Comparison of ENCODE assay signal across 11 mouse cellular contexts in the genomic region with DNA sequence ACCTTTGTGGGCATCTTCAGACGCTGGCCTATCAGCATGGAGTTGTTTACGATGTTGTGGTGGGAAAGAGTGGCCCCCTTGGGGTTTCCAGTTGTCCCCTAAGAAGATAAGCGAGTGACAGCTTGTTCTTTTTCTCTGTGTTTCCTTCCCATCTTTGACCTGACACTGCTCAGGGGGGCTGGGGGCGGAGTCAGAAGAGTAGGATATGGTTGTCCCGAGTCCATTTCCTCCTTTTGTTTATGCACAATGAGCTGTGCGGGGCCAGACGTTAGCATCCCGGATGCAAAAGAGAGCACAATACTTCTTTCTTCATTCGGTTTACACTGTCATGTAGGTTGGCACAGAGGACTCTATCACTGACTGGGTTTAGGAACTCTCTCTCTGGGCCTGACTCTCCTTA. TPM values are rescaled to one million over a fixed set of nuclear protein-coding genes. Genes with fewer than 3 reads are reported as not detected.
A peak's percentile ranks its signal among the peaks of the same experiment; 100 is the strongest.
DNase-seq lines count a peak whose midpoint lies in the region; ATAC-seq and TF ChIP-seq lines count a peak whose summit lies in the region.
"Had no signal": no experiment of that assay in that cellular context is flagged by ENCODE, and none has a peak within 500 bp of the region (broad histone marks: within the 10 kb centered on the region; RNA-seq: fewer than 3 reads in every experiment).

No protein-coding gene starts in this region.

- WGBS in liver, postnatal 0 days (ENCODE audit: insufficient replicate concordance), result 23% methylated on average over 9 of the region's 9 CpGs

- no peaks in the 10 kb centered on the region for H3K27me3 ChIP-seq in liver, postnatal 0 days (ENCODE audit: insufficient read depth, low read length)
- H3K27me3 ChIP-seq: Patski had no signal

- intact Hi-C loops in gastrocnemius, postnatal 14 days (cut with DNase I; ENCODE audit: low total_unique reads), result no loop called here

- no peak overlapping the region for H3K9ac ChIP-seq in liver, postnatal 0 days (replicated peaks)

- TF ChIP-seq EP300 in liver, postnatal 0 days (IDR thresholded peaks at IDR 0.05; ENCODE audit: low read depth), result peak; percentile 34; the same call in 1 of the 2 replicates

- H3K27ac ChIP-seq in liver, postnatal 0 days (ENCODE audit: low read depth), result no peak overlapping the region
- H3K27ac ChIP-seq: macrophage had no signal

- H3K4me2 ChIP-seq in liver, postnatal 0 days (ENCODE audit: low read depth, low read length), result no peak overlapping the region

- no peaks in the 10 kb centered on the region for H3K4me1 ChIP-seq in liver, postnatal 0 days (ENCODE audit: insufficient read depth)

- H3K4me3 ChIP-seq in liver, postnatal 0 days (ENCODE audit: low read depth, low read length), result no peak overlapping the region

- H3K36me3 ChIP-seq in liver, postnatal 0 days (replicated peaks; ENCODE audit: insufficient read depth, low read length), result peaks cover 2% of the 10 kb centered on the region; the same call in 1 of the 2 replicates

- peak; percentile 54 for ATAC-seq in liver, postnatal 0 days
- ATAC-seq: Patski had no signal

- H3K9me3 ChIP-seq in liver, postnatal 0 days (ENCODE audit: low read length), result no peaks in the 10 kb centered on the region

- TF ChIP-seq CTCF in liver, postnatal 0 days (IDR thresholded peaks at IDR 0.05; ENCODE audit: low read depth), result no peak

- peak; percentile 45 for DNase-seq in adrenal gland, adult 8-10 months
- peak; percentile 28 for DNase-seq in adrenal gland, postnatal 25 days
- peak; percentile 68 for DNase-seq in kidney, adult 11 months
- DNase-seq in liver, postnatal 0 days, result peak; percentile 41
- DNase-seq in MN1 (ENCODE audit: low spot score), result no peak
- no peak for DNase-seq in urinary bladder, adult 18-20 months (ENCODE audit: low spot score in 2 of 2)
- no peak for DNase-seq in gastrocnemius, postnatal 14 days
- DNase-seq: cerebellum, postnatal 36 days; right cerebral cortex, adult 18-20 months had no signal

RNA-seq across cellular contexts. Expression of a gene that starts 5.8 kb away (rescaled TPM):
- under 1 TPM in 1 of 4 experiments, not detected in 3; 0.21 TPM for total RNA-seq in adrenal gland, adult 8-10 months (2022)
- total RNA-seq in adrenal gland, postnatal 25 days (2021), result not detected in 2 replicates
- 0.14 TPM in 2 replicates for polyA plus RNA-seq in liver, postnatal 0 days (2015; fragmentation: Nextera tagmentation; extraction: Ambion mirVana)
- total RNA-seq in gastrocnemius, postnatal 14 days (2021), result 10 to 100 TPM; 17.4 to 21.2 TPM
- polyA plus RNA-seq: macrophage had no signal

RNA-seq across cellular contexts. Expression of a gene that starts 21.6 kb away (rescaled TPM):
- total RNA-seq in adrenal gland, adult 8-10 months (2022), result 10 to 100 TPM; 15.3 to 35.4 (median 25.1) TPM
- total RNA-seq in adrenal gland, postnatal 25 days (2021), result 13.1 and 18.3 TPM in 2 replicates
- polyA plus RNA-seq in liver, postnatal 0 days (2015; fragmentation: Nextera tagmentation; extraction: Ambion mirVana), result 1.7 and 1.9 TPM in 2 replicates
- total RNA-seq in gastrocnemius, postnatal 14 days (2021), result 1 to 10 TPM; 2.2 to 2.6 TPM

RNA-seq across cellular contexts. Expression of a gene that starts 31.1 kb away (rescaled TPM):
- total RNA-seq in adrenal gland, adult 8-10 months (2022), result 100 to 1,000 TPM; 191 to 242 (median 213) TPM
- 120 and 121 TPM in 2 replicates for total RNA-seq in adrenal gland, postnatal 25 days (2021)
- polyA plus RNA-seq in liver, postnatal 0 days (2015; fragmentation: Nextera tagmentation; extraction: Ambion mirVana), result 4.2 and 4.4 TPM in 2 replicates
- total RNA-seq in gastrocnemius, postnatal 14 days (2021), result 1 to 10 TPM; 4.1 to 6.6 TPM

RNA-seq across cellular contexts. Expression of a gene that starts 49.1 kb away (rescaled TPM):
- 10 to 100 TPM; 10.3 to 17.9 (median 13.4) TPM for total RNA-seq in adrenal gland, adult 8-10 months (2022)
- total RNA-seq in adrenal gland, postnatal 25 days (2021), result 5.9 and 8.5 TPM in 2 replicates
- 0.13 TPM in 1 of 2 replicates, not detected in the other for polyA plus RNA-seq in liver, postnatal 0 days (2015; fragmentation: Nextera tagmentation; extraction: Ambion mirVana)
- total RNA-seq in gastrocnemius, postnatal 14 days (2021), result under 1 TPM in 1 of 2 experiments, not detected in 1; 0.13 TPM

RNA-seq across cellular contexts. Expression of a gene that starts 59.0 kb away (rescaled TPM):
- total RNA-seq in adrenal gland, adult 8-10 months (2022), result 100 to 1,000 TPM in 2 of 4 experiments, 10 to 100 TPM in 2; 91.8 to 129 (median 106) TPM
- 90.9 and 112 TPM in 2 replicates for total RNA-seq in adrenal gland, postnatal 25 days (2021)
- polyA plus RNA-seq in liver, postnatal 0 days (2015; fragmentation: Nextera tagmentation; extraction: Ambion mirVana), result 51.7 and 57.0 TPM in 2 replicates
- 10 to 100 TPM; 26.9 to 35.5 TPM for total RNA-seq in gastrocnemius, postnatal 14 days (2021)

Comparison
In these comparisons a context has a peak if more than half of its experiments do, and no peak if none do; other contexts are left out.
1. DNase-seq: peak in adrenal gland, adult 8-10 months (single experiment), adrenal gland, postnatal 25 days (single experiment), kidney, adult 11 months (single experiment) and liver, postnatal 0 days (single experiment); none in MN1 (single experiment), urinary bladder, adult 18-20 months (0 of 2) and gastrocnemius, postnatal 14 days (single experiment).
2. RNA of a gene that starts 5.8 kb away (total RNA-seq): 17.4 to 21.2 TPM in gastrocnemius, postnatal 14 days; 0.21 TPM in adrenal gland, adult 8-10 months and not detected in adrenal gland, postnatal 25 days; every median in the first group is over 10 times any median in the second.
3. RNA of a gene that starts 31.1 kb away (total RNA-seq): 191 to 242 TPM in adrenal gland, adult 8-10 months and 120 to 121 TPM in adrenal gland, postnatal 25 days; 4.1 to 6.6 TPM in gastrocnemius, postnatal 14 days; every median in the first group is over 10 times any median in the second.